Mouse (Mus musculus): ENCODE results near the gene Il33. TPM values are rescaled to one million over a fixed set of nuclear protein-coding genes. Genes with fewer than 3 reads are reported as not detected.

Il33 gene
- polyA plus RNA-seq, 1 experiment from 2014 or later: 0.90 TPM

DNA sequence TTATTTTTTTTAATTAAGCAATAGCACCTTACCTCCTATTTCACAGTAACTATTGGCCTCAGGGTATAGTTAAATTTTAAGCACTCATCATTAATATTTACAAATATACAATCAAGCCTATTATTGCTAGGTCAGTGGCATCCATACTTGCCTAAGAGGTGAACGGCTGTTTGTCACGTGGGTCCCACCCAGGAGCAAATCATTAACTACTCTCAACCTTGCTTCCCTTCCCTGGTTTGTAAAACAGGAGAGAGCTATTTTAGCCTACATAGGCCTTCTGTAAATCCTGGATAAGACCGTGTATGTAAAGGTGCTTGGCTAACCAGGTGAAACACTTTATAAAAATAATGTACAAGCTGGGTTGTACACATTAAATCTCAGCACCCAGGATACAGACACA is 43.0 kb downstream of the Il33 start:
- H3K27me3 ChIP-seq (replicated peaks): no peaks in the 10 kb centered on the region
- no peak overlapping the region for H3K4me3 ChIP-seq
- 92% methylated on average over 3 of the region's 3 CpGs for WGBS
- ATAC-seq (replicated peaks): no peak
- no peak overlapping the region for H3K4me2 ChIP-seq
- no peak overlapping the region for H3K27ac ChIP-seq
- no peaks in the 10 kb centered on the region for H3K36me3 ChIP-seq (replicated peaks)
- no peaks in the 10 kb centered on the region for H3K9me3 ChIP-seq
- H3K4me1 ChIP-seq: no peaks in the 10 kb centered on the region
- H3K9ac ChIP-seq: no peak overlapping the region

GRCm38 (mm10) chr19:29973396-29973795 is 48.5 kb downstream of the Il33 start:
- Histone ChIP-seq H3K4me3 (no peak overlapping the region), H3K27me3 (replicated peaks) (no peaks in the 10 kb centered on the region), H3K4me2 (no peak overlapping the region), H3K9ac (no peak overlapping the region), H3K36me3 (replicated peaks) (no peaks in the 10 kb centered on the region), H3K4me1 (no peaks in the 10 kb centered on the region), H3K27ac (no peak overlapping the region), H3K9me3 (no peaks in the 10 kb centered on the region)
- ATAC-seq (replicated peaks): no peak
- 82% methylated on average over 5 of the region's 5 CpGs for WGBS

DNA sequence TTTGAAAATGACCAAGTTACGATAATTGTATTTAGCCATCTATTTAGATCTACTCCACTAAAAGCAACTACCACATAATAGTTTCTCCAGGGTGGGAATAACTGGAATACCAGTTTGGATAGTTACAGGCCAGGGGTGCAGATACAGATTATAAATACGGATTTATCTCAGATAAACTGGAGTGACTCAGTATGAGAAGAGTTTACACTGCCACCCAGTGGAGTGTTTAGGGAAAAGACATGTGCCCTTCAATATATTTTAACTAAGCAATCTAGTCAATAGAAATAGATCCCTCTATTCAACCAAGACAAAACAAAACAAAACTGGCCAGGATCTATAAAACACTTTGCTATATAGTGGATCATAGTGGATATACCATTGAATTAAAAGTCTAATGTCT is 53.9 kb downstream of the Il33 start:
- WGBS: 60% methylated on average over 2 of the region's 2 CpGs
- no peak overlapping the region for H3K4me2 ChIP-seq
- ATAC-seq (replicated peaks): no peak

GRCm38 (mm10) chr19:29979452-29980089 is 54.7 kb downstream of the Il33 start:
- Histone ChIP-seq H3K4me1 (no peaks in the 10 kb centered on the region), H3K27me3 (replicated peaks) (no peaks in the 10 kb centered on the region), H3K27ac (no peak overlapping the region), H3K36me3 (replicated peaks) (no peaks in the 10 kb centered on the region), H3K4me2 (no peak overlapping the region), H3K9me3 (no peaks in the 10 kb centered on the region), H3K9ac (no peak overlapping the region), H3K4me3 (no peak overlapping the region)
- WGBS: 75% methylated on average over 8 of the region's 8 CpGs
- ATAC-seq (replicated peaks): no peak

More for the DNA sequence above, 53.9 kb downstream of the Il33 start:
- H3K4me1 ChIP-seq: no peaks in the 10 kb centered on the region
- no peaks in the 10 kb centered on the region for H3K9me3 ChIP-seq
- H3K36me3 ChIP-seq (replicated peaks): no peaks in the 10 kb centered on the region
- no peak overlapping the region for H3K4me3 ChIP-seq
- H3K9ac ChIP-seq: no peak overlapping the region
- H3K27ac ChIP-seq: no peak overlapping the region
- H3K27me3 ChIP-seq (replicated peaks): no peaks in the 10 kb centered on the region

DNA sequence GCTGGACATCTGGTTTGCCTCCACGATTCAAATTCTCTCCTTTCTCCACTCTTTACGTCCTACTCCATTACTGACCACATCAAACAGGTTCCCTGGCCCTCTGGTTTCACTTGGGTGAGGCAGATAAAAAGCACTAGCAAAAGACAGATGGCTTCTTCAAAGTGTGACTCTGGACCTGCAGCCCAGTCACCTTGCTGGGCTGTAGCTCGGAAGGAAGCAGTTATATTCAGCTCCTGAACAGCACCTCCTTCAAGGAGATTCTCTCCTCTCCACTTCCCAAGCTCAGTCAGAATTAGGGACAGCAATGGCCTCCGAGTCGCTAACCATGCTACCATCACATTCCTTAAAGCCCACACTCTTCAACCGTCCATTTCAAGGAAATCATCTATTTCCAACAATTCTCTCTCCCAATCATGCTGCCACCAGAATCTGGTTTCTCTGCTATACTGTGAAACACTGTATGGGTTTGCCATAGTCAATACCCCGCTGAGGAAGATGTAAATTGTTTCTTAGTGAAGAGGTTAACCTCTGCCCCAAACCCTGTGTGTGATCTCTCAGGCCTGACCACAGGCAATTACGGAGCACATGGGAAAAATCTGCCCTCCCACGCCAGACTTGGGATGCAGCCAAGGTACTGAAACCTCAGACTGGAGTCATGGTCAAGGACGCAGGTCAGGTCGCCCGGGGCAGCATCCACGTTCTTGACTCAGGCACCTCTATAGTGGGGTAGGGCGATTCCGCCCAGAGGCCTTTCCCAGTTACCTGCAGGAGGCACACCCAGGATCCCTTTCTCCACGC is 59.5 kb downstream of the Il33 start:
- ATAC-seq (replicated peaks): no peak
- no peak overlapping the region for H3K4me2 ChIP-seq
- no peak overlapping the region for H3K27ac ChIP-seq
- no peak overlapping the region for H3K4me3 ChIP-seq
- no peaks in the 10 kb centered on the region for H3K27me3 ChIP-seq (replicated peaks)
- no peak overlapping the region for H3K9ac ChIP-seq
- no peaks in the 10 kb centered on the region for H3K9me3 ChIP-seq
- no peaks in the 10 kb centered on the region for H3K36me3 ChIP-seq (replicated peaks)
- WGBS: 64% methylated on average over 16 of the region's 16 CpGs
- H3K4me1 ChIP-seq: no peaks in the 10 kb centered on the region

DNA sequence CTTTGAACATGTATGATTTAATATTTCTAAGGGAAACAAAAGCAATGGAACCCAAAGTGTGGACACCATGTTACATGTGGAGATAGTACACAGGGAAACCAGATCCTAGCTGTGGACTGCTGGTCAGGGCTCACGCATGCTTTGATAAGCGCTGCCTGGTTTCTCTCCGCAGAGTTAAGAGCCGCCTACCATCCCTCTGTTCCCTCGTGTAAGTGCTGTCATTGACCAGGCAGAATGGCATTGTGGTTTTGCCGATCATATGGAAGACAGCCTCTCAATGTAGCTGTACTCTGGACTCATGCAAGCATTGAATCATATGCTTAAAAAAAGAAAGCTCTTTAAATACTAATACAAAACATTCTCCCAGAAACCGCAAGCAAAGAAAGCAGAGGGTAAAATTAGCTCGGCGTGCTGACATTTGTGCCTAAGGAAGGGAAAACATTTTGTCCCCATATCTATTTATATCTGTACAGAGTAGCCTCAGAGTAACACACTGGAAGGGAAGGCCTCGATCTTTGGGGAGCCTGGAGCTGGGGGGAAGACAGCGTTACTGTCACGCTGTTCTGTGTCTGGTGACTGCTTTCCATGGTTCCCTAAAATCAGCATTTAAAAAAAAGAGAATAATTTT is 61.7 kb downstream of the Il33 start:
- Histone ChIP-seq H3K9ac (no peak overlapping the region), H3K9me3 (no peaks in the 10 kb centered on the region), H3K36me3 (replicated peaks) (no peaks in the 10 kb centered on the region), H3K27me3 (replicated peaks) (no peaks in the 10 kb centered on the region), H3K4me2 (no peak overlapping the region), H3K27ac (no peak overlapping the region), H3K4me3 (no peak overlapping the region), H3K4me1 (no peaks in the 10 kb centered on the region)
- no peak for ATAC-seq (replicated peaks)
- 85% methylated on average over 12 of the region's 12 CpGs for WGBS

DNA sequence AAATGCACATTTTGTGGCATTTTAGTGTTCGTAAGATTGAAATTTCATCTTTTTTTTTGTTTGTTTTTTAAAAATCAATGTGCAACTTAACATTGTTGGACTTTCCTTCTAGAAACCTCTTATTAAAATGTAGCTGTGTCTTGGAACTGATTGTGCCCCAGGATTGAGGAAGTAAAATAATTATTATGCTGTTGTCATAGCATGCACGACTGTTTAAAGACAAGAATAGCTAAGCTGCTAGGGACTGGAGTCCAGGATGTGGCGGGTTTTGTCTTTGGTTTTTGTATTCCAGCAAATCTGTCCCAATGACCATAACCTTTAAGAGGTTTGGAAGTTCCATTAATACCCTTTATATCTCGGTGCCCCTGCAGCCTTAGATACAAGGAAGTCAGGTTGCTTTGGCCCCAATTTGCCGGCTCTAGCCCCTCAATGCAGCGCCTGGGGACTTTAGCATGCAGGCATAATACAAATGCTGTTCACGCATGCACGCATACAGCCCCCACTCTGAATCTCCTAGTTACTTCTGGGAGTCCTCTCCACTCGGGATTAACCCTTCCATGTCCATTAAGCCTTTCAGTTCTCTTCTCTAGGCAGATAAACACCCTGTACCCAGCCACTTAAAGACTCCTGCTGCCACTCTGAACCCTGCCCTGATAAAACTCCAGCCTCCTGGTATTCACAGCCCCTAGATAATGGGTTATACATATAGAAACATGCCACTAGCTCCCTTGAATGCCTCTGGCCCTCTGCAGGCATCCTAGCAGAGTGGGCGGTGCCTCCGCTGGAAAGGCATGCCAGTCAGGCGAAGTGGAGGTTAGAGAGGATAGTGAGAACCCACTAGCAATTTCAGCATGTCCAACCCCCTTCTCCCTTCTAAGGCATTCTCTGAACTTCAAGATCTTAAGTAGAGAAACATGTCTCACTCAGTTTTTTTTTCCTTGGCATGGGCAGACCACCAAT is 75.8 kb downstream of the Il33 start:
- peak; percentile 83 for ATAC-seq (replicated peaks)
- Histone ChIP-seq H3K9ac (no peak overlapping the region), H3K9me3 (no peaks in the 10 kb centered on the region), H3K4me1 (peaks cover 7% of the 10 kb centered on the region), H3K4me2 (peak overlapping the region; percentile 27), H3K4me3 (peak overlapping the region; percentile 4; the same call in 1 of the 2 replicates), H3K27ac (peak overlapping the region; percentile 55; the same call in 1 of the 2 replicates), H3K36me3 (replicated peaks) (no peaks in the 10 kb centered on the region), H3K27me3 (replicated peaks) (no peaks in the 10 kb centered on the region)
- 24% methylated on average over 12 of the region's 12 CpGs for WGBS

DNA sequence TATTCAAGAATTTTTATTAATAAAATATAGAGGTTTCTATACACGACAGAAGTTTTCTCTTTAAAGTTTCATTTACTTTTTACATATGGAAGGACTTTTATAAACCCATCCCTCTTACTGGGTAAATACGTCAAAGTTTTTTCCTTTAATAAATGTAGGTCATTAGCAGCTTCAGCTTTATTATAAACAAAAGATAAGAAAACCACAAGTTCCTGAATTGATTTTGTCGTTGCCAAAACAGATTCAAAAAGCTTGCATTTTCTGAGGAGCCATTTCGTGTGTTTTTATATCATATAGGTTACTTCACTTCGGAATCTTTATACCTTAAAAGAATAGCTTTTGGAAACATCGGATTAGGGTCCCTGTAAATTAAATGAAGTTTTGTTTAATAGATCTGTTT is 76.6 kb downstream of the Il33 start:
- Histone ChIP-seq H3K4me1 (peaks cover 7% of the 10 kb centered on the region), H3K9me3 (no peaks in the 10 kb centered on the region), H3K27me3 (replicated peaks) (no peaks in the 10 kb centered on the region), H3K4me3 (no peak overlapping the region), H3K36me3 (replicated peaks) (no peaks in the 10 kb centered on the region), H3K27ac (no peak overlapping the region), H3K4me2 (no peak overlapping the region), H3K9ac (no peak overlapping the region)
- WGBS: 90% methylated on average over 6 of the region's 6 CpGs
- ATAC-seq (replicated peaks): no peak

GRCm38 (mm10) chr19:30003621-30004020 is 78.7 kb downstream of the Il33 start, which contains the start of gene Trpd52l3:
Gene Trpd52l3, plus strand, starts transcription at chr19:30003790.
- no peak within 1 kb of the TSS for H3K27ac ChIP-seq
- no peaks in the 10 kb centered on the region for H3K27me3 ChIP-seq (replicated peaks)
- H3K36me3 ChIP-seq (replicated peaks): no peaks in the 10 kb centered on the region
- no peak within 1 kb of the TSS for H3K9ac ChIP-seq
- no peak within 1 kb of the TSS for H3K4me3 ChIP-seq
- ATAC-seq (replicated peaks): no peak
- 96% methylated on average over 9 of the region's 9 CpGs for WGBS
- no peaks in the 10 kb centered on the region for H3K9me3 ChIP-seq
- H3K4me1 ChIP-seq: peaks cover 7% of the 10 kb centered on the region
- H3K4me2 ChIP-seq: no peak within 1 kb of the TSS

- Histone ChIP-seq H3K36me3 (replicated peaks) (no peaks in the 10 kb centered on the region), H3K4me3 (no peak overlapping the region), H3K4me1 (no peaks in the 10 kb centered on the region), H3K9me3 (no peaks in the 10 kb centered on the region), H3K4me2 (no peak overlapping the region), H3K27ac (no peak overlapping the region), H3K27me3 (replicated peaks) (no peaks in the 10 kb centered on the region), H3K9ac (no peak overlapping the region)
- 71% methylated on average over 3 of the region's 3 CpGs for WGBS
- ATAC-seq (replicated peaks): no peak
Observed at GRCm38 (mm10) chr19:30006371-30006770, 81.5 kb downstream of the Il33 start.

All from midbrain, embryonic 15.5 days (tissue).